Mouse (Mus musculus): ENCODE data around the gene Gm2310.
"Not testable (repeated sequence)": the region's sequence is repeated elsewhere in the genome, so short reads cannot be mapped to it uniquely, and the experiment has no call there.

Gm2310 gene

GRCm38 (mm10) chr15:8519853-8520252, at the start of gene Gm2310:
Gene Gm2310 (minus strand): TSS chr15:8519953.
- not testable (repeated sequence) for DNase-seq (ENCODE audit: extremely low read depth, insufficient read length, low spot score)

GRCm38 (mm10) chr15:8568645-8569528, 49.1 kb upstream of the Gm2310 start:
- peak; percentile 59 for DNase-seq (ENCODE audit: extremely low read depth, insufficient read length, low spot score)

- DNase-seq (ENCODE audit: extremely low read depth, insufficient read length, low spot score) = no peak
Observed at GRCm38 (mm10) chr15:8568286-8568644, 48.5 kb upstream of the Gm2310 start.

- DNase-seq (ENCODE audit: extremely low read depth, insufficient read length, low spot score) = no peak
Observed at GRCm38 (mm10) chr15:8565416-8565815, 45.7 kb upstream of the Gm2310 start.

GRCm38 (mm10) chr15:8564331-8564730, 44.6 kb upstream of the Gm2310 start:
- no peak for DNase-seq (ENCODE audit: extremely low read depth, insufficient read length, low spot score)

GRCm38 (mm10) chr15:8563423-8564194, 43.9 kb upstream of the Gm2310 start:
- no peak for DNase-seq (ENCODE audit: extremely low read depth, insufficient read length, low spot score)

- DNase-seq (ENCODE audit: extremely low read depth, insufficient read length, low spot score) = no peak
Observed at GRCm38 (mm10) chr15:8562776-8563175, 43.0 kb upstream of the Gm2310 start.

- DNase-seq (ENCODE audit: extremely low read depth, insufficient read length, low spot score) = no peak
Observed at GRCm38 (mm10) chr15:8531201-8531600, 11.4 kb upstream of the Gm2310 start.

GRCm38 (mm10) chr15:8512957-8513356, 6.8 kb downstream of the Gm2310 start:
- DNase-seq (ENCODE audit: extremely low read depth, insufficient read length, low spot score) = no peak

GRCm38 (mm10) chr15:8511861-8512260, 7.9 kb downstream of the Gm2310 start:
- peak; percentile 47 for DNase-seq (ENCODE audit: extremely low read depth, insufficient read length, low spot score)

- DNase-seq (ENCODE audit: extremely low read depth, insufficient read length, low spot score) = no peak
Observed at GRCm38 (mm10) chr15:8502431-8502830, 17.3 kb downstream of the Gm2310 start.

- no peak for DNase-seq (ENCODE audit: extremely low read depth, insufficient read length, low spot score)
Observed at GRCm38 (mm10) chr15:8485261-8485660, 34.5 kb downstream of the Gm2310 start.

- no peak for DNase-seq (ENCODE audit: extremely low read depth, insufficient read length, low spot score)
Observed at GRCm38 (mm10) chr15:8469006-8469575, 50.7 kb downstream of the Gm2310 start.
